Mouse (Mus musculus) liver, embryonic 11.5 days (tissue): ENCODE measurements around the gene Eif4e1b. TPM values are rescaled to one million over a fixed set of nuclear protein-coding genes. Genes with fewer than 3 reads are reported as not detected.

Source experiments
- ATAC-seq: fragments of 200-750 bp; cut with Nextera tagmentation; replicated peaks from 2 replicates; pipeline ENCODE4 v1.8.0; 2017; ENCODE audit warnings: moderate number of reproducible peaks, mild to moderate bottlenecking, moderate TSS enrichment, moderate library complexity; ENCODE audit not compliant: low FRiP score
- DNase-seq: peaks from one replicate; pipeline ENCODE4 v3.0.0-alpha.2; 2017; ENCODE audit warnings: low spot score
- H3K27ac ChIP-seq: fragments of 300-500 bp; sonication (generic); 2 replicates; pipeline ENCODE4 v1.5.1; 2014; ENCODE audit warnings: mild to moderate bottlenecking, low read depth, low read length, control low read depth
- H3K27me3 ChIP-seq: fragments of 300-500 bp; sonication (generic); replicated peaks from 2 replicates; pipeline ENCODE4 v1.6.1; 2014; ENCODE audit warnings: low read length, mixed read lengths; ENCODE audit not compliant: control insufficient read depth, insufficient read depth
- H3K36me3 ChIP-seq: fragments of 300-500 bp; sonication (generic); 2 replicates; pipeline ENCODE4 v1.6.1; 2014; ENCODE audit warnings: mild to moderate bottlenecking, low read length, moderate library complexity, mixed read lengths; ENCODE audit not compliant: control insufficient read depth, insufficient read depth
- H3K4me1 ChIP-seq: fragments of 300-500 bp; sonication (generic); replicated peaks from 2 replicates; pipeline ENCODE4 v1.6.1; 2014; ENCODE audit warnings: low read length, mixed read lengths; ENCODE audit not compliant: control insufficient read depth, insufficient read depth
- H3K4me2 ChIP-seq: fragments of 300-500 bp; sonication (generic); 2 replicates; pipeline ENCODE4 v1.6.1; 2014; ENCODE audit warnings: mild to moderate bottlenecking, control low read depth, moderate library complexity
- H3K4me3 ChIP-seq: fragments of 300-500 bp; sonication (generic); 2 replicates; pipeline ENCODE4 v1.5.1; 2014; ENCODE audit warnings: low read depth, low read length, control low read depth
- H3K9ac ChIP-seq: fragments of 300-500 bp; sonication (generic); 2 replicates; pipeline ENCODE4 v1.6.1; 2014; ENCODE audit warnings: low read depth, low read length, control low read depth
- H3K9me3 ChIP-seq: fragments of 300-500 bp; sonication (generic); 2 replicates; pipeline ENCODE4 v1.6.1; 2016; ENCODE audit warnings: low read length, inconsistent platforms, mixed read lengths; ENCODE audit not compliant: control insufficient read depth
- WGBS: fragments of 180-500 bp; shearing (Covaris S2); extraction: QIAGEN DNeasy Blood & Tissue Kit; methylation state at CpG from one replicate; pipeline ENCODE4 v1.1.7; 2014; 5-methylcytosine and 5-hydroxymethylcytosine counted together
- polyA plus RNA-seq: library from polyadenylated mRNA; unstranded; fragments of >200 nt; fragmentation: Nextera tagmentation; extraction: Ambion mirVana; gene quantifications from 2 replicates; pipeline ENCODE4 v1.2.1, GENCODE M21; 2014

Gene Eif4e1b
- polyA plus RNA-seq, 1 experiment from 2014 or later = not detected

DNA sequence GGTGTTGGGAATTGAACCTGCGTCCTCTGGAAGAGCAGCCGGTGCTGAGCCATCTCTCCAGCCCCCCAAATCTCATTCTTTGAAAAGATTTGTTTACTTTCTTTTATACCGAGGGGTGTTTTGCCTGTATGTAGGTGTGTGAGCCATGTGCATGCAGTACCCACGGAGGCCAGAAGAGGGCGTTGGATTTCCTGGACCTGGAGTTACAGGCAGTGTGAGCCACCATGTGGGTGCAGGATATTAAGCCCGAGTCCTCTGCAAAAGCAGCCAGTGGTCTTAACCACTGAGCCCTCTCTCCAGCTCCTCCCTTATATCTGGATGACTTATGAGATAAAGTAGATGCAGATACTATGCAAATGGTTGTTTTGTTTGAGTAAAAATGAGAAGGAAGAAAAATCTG lies 19.2 kb downstream of the Eif4e1b start:
- DNase-seq (no peak), ATAC-seq (no peak)
- H3K9me3 ChIP-seq = no peaks in the 10 kb centered on the region
- H3K4me3 ChIP-seq = no peak overlapping the region
- H3K9ac ChIP-seq = no peak overlapping the region
- H3K27me3 ChIP-seq = peaks cover 11% of the 10 kb centered on the region
- H3K4me1 ChIP-seq = no peaks in the 10 kb centered on the region
- H3K36me3 ChIP-seq = no peaks in the 10 kb centered on the region
- no peak overlapping the region for H3K27ac ChIP-seq
- no peak overlapping the region for H3K4me2 ChIP-seq
- WGBS = 66% methylated on average over 6 of the region's 6 CpGs

DNA sequence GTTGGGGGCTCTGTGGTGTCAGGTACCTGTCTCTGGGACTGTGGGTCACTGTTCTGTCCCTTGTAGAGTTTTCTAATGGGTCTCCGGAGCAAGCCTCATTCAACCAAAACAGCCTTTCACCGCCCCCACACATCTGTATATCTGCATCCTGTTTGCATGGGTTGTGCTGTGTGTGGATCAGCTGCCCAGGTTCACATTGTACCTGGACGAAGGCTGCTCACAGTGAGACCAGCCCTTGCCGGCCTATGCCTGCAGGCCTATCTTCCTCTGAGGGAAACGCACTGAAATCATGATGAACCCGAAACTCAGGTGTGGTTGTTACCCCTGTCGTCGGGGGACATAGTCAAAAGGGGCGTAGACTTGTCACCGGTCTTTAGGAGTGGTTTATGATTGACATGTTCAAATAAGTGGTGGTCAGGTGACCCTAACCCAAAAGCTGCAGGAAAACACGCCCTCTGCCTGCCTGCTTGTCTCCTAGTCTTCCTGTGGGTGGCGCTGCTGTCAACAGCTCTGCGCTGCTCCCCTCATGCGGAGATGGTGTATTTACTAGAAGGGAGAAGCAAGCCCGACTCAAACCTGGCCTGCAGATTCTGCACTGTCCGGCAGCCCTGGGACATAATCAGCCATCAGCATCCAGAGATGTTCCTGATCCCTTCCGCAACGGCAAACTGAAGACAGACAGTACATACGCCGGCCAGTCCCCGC lies 21.5 kb downstream of the Eif4e1b start:
- Histone ChIP-seq H3K4me1 (no peaks in the 10 kb centered on the region), H3K9me3 (no peaks in the 10 kb centered on the region), H3K9ac (no peak overlapping the region), H3K4me2 (no peak overlapping the region), H3K27me3 (peaks cover 11% of the 10 kb centered on the region), H3K4me3 (no peak overlapping the region), H3K27ac (no peak overlapping the region), H3K36me3 (no peaks in the 10 kb centered on the region)
- WGBS = 41% methylated on average over 21 of the region's 21 CpGs
- ATAC-seq = no peak
- no peak for DNase-seq

DNA sequence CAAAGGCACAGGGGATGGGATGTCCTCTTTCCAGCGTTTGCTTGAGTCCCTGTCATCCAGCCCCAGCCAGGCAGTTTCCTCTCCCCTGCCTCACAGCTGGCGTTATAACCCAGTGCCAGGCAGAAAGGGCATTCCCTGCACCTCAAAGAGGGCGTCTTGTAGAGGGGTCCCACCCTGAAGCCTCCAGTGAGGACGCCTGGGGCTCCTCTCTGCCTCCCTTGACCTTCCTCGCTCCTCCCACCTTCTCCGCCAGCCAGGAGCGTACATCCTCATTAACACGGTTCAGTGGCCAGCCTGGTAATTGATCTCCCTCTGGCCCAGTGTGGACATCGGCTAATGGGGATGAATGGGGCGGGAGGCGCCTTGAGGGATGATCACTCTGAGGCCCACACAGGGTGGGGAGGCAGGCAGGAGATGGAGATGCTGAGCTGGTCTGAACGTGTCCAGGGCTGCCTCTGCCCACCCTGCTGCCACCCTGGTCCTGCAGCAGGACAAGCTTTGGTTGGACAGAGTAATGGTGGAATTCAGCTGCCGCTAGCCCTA lies 22.7 kb downstream of the Eif4e1b start:
- no peak for DNase-seq
- no peak overlapping the region for H3K27ac ChIP-seq
- H3K4me2 ChIP-seq = no peak overlapping the region
- no peaks in the 10 kb centered on the region for H3K9me3 ChIP-seq
- no peak overlapping the region for H3K4me3 ChIP-seq
- H3K4me1 ChIP-seq = no peaks in the 10 kb centered on the region
- 50% methylated on average over 13 of the region's 13 CpGs for WGBS
- no peak for ATAC-seq
- H3K36me3 ChIP-seq = no peaks in the 10 kb centered on the region
- no peak overlapping the region for H3K9ac ChIP-seq
- peaks cover 11% of the 10 kb centered on the region for H3K27me3 ChIP-seq

DNA sequence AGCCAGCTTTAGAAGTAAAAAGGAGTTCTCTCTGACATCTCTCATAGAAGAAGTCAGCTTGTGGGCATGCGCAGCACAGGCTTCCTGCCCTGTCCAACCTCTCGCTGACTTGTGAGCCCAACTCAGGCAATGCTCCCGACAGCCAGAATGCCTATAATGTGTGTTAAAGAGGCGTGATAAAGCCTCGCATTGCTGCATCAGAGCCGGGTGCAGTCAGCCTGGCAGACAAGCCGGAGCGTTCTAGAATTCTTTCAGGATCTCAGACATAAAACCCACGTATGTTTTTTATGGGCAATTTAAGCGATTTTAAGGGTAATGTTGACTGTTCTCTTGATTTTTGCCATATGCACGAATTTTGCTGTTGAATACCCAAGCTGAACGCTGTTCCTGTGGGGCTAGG lies 24.3 kb downstream of the Eif4e1b start:
- Histone ChIP-seq H3K27me3 (peaks cover 11% of the 10 kb centered on the region), H3K9ac (no peak overlapping the region), H3K4me1 (no peaks in the 10 kb centered on the region), H3K4me2 (no peak overlapping the region), H3K9me3 (no peaks in the 10 kb centered on the region), H3K27ac (no peak overlapping the region), H3K36me3 (no peaks in the 10 kb centered on the region), H3K4me3 (no peak overlapping the region)
- 69% methylated on average over 12 of the region's 12 CpGs for WGBS
- no peak for DNase-seq
- ATAC-seq = no peak

DNA sequence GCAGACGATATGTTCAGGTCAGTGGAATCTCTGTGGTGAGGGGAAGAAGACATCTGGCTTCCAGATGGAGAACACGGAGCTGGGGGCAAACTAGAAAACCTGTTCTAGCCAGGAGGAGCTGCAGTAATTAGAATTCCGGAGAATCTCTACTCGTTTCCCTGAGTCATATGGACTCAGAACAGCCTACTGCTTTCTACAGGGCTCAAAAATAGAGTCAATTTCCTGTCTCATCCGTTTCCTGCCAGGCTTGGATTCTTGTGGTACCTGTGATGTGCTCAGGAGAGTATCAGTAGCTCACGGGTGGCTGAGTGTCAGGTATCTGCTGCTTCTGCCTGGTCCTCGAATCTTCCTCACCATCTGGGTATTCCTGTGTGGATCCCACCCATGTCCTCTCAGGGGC lies 27.7 kb downstream of the Eif4e1b start:
- Histone ChIP-seq H3K9ac (no peak overlapping the region), H3K36me3 (no peaks in the 10 kb centered on the region), H3K27ac (no peak overlapping the region), H3K9me3 (no peaks in the 10 kb centered on the region), H3K4me1 (no peaks in the 10 kb centered on the region), H3K27me3 (no peaks in the 10 kb centered on the region; the same call in 1 of the 2 replicates), H3K4me3 (no peak overlapping the region), H3K4me2 (no peak overlapping the region)
- ATAC-seq (no peak), DNase-seq (no peak)
- WGBS = 55% methylated on average over 7 of the region's 7 CpGs

DNA sequence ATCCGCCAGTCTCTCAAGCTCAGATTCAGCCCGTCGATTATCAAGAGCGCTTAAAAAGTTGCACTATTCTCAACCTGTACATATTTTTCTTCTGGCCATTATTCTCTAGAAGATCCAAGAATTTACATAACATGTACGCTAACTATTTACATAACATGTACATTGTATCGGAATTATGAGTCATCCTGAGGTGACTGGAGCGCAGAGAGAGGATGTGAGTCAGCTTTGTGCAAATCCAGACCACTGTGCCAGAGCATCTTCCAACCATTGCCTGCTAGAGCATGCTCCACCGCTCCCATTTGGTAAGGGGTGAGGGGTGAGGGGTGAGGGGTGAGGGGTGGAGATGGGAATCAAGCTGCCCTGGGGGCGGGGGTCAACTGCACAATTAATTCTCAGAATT lies 29.6 kb downstream of the Eif4e1b start:
- H3K9ac ChIP-seq = no peak overlapping the region
- no peak overlapping the region for H3K27ac ChIP-seq
- 87% methylated on average over 9 of the region's 9 CpGs for WGBS
- no peaks in the 10 kb centered on the region for H3K27me3 ChIP-seq
- H3K4me2 ChIP-seq = no peak overlapping the region
- no peaks in the 10 kb centered on the region for H3K9me3 ChIP-seq
- no peaks in the 10 kb centered on the region for H3K4me1 ChIP-seq
- H3K4me3 ChIP-seq = no peak overlapping the region
- DNase-seq = no peak
- H3K36me3 ChIP-seq = no peaks in the 10 kb centered on the region
- no peak for ATAC-seq

DNA sequence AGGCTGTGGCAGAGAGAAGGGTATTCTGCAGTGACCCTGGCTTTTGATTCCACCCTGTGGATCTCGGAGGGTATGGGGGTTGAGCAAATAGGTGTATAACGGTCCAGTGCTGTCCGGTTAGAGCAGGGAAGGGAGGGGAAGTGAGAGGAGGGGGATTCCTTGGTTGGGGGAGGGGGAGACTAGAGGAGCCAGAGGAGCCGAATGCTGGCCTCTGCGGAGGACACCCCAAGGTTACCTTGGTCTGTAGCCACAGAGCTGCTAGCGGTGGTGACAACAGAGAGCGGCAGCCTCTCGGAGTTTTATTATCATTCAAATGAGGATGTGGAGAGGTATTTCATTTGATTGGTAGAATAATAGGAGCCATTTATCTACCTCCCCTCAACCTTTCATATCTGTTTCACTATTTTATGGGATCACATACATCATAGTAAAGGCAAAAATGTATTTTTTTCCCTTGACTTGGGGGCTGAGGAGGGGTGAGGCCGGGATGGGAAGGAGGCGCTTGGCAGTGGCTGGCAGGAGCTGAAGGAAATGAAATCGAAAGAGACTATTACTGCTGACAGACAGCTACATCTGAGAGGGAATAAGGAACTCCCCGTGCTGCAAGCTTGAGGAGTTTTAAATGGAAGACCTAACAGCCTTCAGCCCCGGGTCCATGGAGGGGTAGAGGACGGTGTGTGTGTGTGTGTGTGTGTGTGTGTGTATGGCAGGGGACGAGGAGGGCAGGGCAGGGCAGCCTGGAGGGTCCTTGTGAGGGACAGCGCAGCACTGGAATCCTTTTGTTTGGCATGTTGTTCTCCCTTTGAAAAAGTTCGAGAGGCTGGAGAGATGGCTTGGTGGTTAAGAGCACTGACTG lies 34.8 kb downstream of the Eif4e1b start:
- Histone ChIP-seq H3K9me3 (no peaks in the 10 kb centered on the region), H3K9ac (no peak overlapping the region), H3K4me3 (no peak overlapping the region), H3K27ac (no peak overlapping the region), H3K4me1 (no peaks in the 10 kb centered on the region), H3K36me3 (no peaks in the 10 kb centered on the region), H3K27me3 (no peaks in the 10 kb centered on the region; the same call in 1 of the 2 replicates), H3K4me2 (no peak overlapping the region)
- WGBS = 34% methylated on average over 17 of the region's 17 CpGs
- no peak for DNase-seq
- ATAC-seq = no peak

DNA sequence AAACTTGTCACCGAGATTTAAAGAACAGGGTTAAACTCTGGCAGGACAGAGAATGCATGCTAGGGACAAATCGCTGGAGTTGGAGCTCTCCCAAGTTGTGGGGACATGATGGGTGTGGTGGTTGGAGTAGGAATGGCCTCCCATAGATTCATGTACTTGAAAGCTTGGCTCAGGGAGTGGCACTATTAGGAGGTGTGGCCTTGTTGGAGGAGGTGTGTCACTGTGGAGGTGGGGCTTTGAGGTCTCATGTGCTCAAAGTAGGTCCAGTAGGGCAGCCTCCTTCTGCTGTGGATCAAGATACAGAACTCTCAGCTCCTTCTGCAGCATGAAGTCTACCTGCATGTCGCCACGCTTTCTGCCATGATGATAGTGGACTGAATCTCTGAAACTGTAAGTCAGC lies 37.3 kb downstream of the Eif4e1b start:
- Histone ChIP-seq H3K9me3 (no peaks in the 10 kb centered on the region), H3K36me3 (no peaks in the 10 kb centered on the region), H3K4me3 (no peak overlapping the region), H3K27ac (no peak overlapping the region), H3K27me3 (peaks cover 5% of the 10 kb centered on the region; the same call in 1 of the 2 replicates), H3K9ac (no peak overlapping the region), H3K4me1 (no peaks in the 10 kb centered on the region), H3K4me2 (no peak overlapping the region)
- ATAC-seq (no peak), DNase-seq (no peak)
- WGBS = 80% methylated on average over 4 of the region's 4 CpGs
